Mouse (Mus musculus) testis, adult 2 months (tissue): Measurements from ENCODE around the gene Sacm1l. TPM values are rescaled to one million over a fixed set of nuclear protein-coding genes. Genes with fewer than 3 reads are reported as not detected.
A peak's percentile ranks its signal among the peaks of the same experiment; 100 is the strongest.

Experiments
- H3K27ac ChIP-seq: fragments of 200-500 bp; 2 replicates; pipeline ENCODE4 v1.5.1; 2012; ENCODE audit warnings: low read depth, low read length; ENCODE audit not compliant: control insufficient read depth, insufficient read depth
- H3K27me3 ChIP-seq: fragments of 200-500 bp; 2 replicates; pipeline ENCODE4 v1.6.1; 2012; ENCODE audit warnings: mild to moderate bottlenecking, low read length, moderate library complexity; ENCODE audit not compliant: control insufficient read depth, insufficient read depth
- H3K36me3 ChIP-seq: fragments of 200-500 bp; 2 replicates; pipeline ENCODE4 v1.6.1; 2012; ENCODE audit warnings: mild to moderate bottlenecking, low read length; ENCODE audit not compliant: control insufficient read depth, insufficient read depth
- H3K4me1 ChIP-seq: fragments of 200-500 bp; 2 replicates; pipeline ENCODE4 v1.6.1; 2012; ENCODE audit warnings: low read length; ENCODE audit not compliant: control insufficient read depth, insufficient read depth
- H3K4me3 ChIP-seq: fragments of 200-500 bp; 2 replicates; pipeline ENCODE4 v1.5.1; 2012; ENCODE audit warnings: low read depth, mild to moderate bottlenecking, low read length, moderate library complexity, mixed read lengths; ENCODE audit not compliant: control insufficient read depth
- CTCF ChIP-seq: fragments of 200-500 bp; IDR thresholded peaks from 2 replicates; pipeline ENCODE4 v1.5.1; 2012; ENCODE audit warnings: low read depth, mild to moderate bottlenecking, inconsistent platforms, low read length, moderate library complexity; ENCODE audit not compliant: control insufficient read depth, insufficient read depth, insufficient replicate concordance
- POLR2A ChIP-seq: fragments of 200-500 bp; IDR thresholded peaks from 2 replicates; pipeline ENCODE4 v1.6.1; 2012; ENCODE audit warnings: low read depth, mild to moderate bottlenecking, inconsistent platforms, low read length, moderate library complexity; ENCODE audit not compliant: control insufficient read depth
- polyA plus RNA-seq: library from polyadenylated mRNA; depleted of rRNA; stranded (reverse); fragments of >200 nt; gene quantifications from 2 replicates; pipeline ENCODE4 v1.2.3, GENCODE M21; 2012

Gene Sacm1l
- polyA plus RNA-seq, 1 experiment, result 5.1 TPM

DNA sequence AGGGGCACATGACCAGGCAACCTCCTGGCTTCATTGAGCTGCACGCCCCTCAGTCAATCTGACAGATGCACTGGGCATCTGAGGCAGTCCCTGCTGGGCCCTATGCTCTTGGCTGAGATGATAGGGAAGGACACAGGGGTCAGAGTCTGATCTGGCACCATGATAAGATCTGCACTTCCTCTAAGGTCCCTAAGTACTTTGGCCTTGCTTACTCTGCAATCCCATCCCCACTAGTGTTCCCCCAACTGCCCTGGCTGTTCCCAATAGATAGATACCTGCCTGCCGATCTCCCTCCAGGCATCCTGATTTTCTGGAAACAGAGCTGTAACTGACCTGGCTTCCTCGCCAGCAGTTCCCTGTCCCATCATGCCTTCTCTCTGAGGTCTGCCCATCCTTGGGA is 42.9 kb upstream of the Sacm1l start:
- H3K27me3 ChIP-seq, result no peaks in the 10 kb centered on the region
- H3K27ac ChIP-seq, result no peak overlapping the region
- no peak for TF ChIP-seq POLR2A
- TF ChIP-seq CTCF, result no peak
- no peaks in the 10 kb centered on the region; the same call in 1 of the 2 replicates for H3K4me1 ChIP-seq
- no peaks in the 10 kb centered on the region for H3K36me3 ChIP-seq
- H3K4me3 ChIP-seq, result no peak overlapping the region

DNA sequence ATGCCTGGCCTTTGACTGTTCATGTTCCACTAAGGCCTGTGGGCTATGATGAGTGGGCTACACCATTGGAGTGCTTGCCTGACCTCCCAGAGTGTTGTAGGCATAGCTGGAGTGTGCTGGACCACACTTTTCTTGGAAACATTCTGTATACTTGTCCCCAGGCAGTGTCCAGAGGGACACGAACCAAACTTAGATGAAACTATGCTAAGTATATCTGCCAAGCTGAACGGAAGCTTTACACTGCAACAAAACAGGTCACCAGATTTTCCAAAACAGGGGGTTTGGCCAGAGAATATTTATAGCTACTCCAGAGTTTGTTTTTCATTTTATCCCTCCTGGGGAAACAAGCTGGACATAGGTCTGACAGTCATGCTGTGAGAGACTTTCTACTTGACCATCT is 40.5 kb upstream of the Sacm1l start:
- TF ChIP-seq CTCF (no peak), POLR2A (no peak)
- Histone ChIP-seq H3K4me3 (no peak overlapping the region), H3K27ac (no peak overlapping the region), H3K27me3 (no peaks in the 10 kb centered on the region), H3K36me3 (no peaks in the 10 kb centered on the region), H3K4me1 (no peaks in the 10 kb centered on the region; the same call in 1 of the 2 replicates)

DNA sequence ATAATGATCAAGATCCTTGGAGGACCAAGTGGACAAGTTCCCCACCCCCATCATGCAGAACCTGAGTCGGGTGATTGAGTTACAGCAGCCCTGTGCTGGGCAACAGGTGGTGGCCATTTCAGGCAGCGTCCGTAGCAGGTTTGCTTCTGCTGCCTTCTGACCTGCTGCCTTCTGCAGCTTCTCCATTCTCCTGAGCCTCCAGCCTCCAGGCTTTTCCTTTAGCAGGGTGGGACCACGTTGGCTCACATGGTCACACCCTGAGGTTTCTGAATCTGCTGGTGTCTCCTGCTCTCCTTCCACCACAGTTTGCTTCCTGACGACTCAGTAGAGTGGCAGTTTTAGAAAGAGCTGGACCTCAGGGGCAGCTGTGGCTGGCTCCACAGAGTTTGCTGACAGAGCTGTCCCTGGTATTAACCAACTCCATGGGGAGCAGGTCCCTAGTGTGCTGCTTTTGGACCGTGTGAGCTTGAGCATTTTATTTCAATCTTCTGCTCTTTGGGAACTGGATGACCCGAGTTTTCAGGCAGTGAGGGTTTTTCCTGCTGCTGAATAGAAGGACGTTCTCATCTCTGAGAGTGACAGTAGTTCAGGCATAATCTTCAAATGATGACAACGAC is 39.7 kb upstream of the Sacm1l start:
- no peaks in the 10 kb centered on the region for H3K27me3 ChIP-seq
- no peak overlapping the region for H3K4me3 ChIP-seq
- H3K4me1 ChIP-seq, result no peaks in the 10 kb centered on the region; the same call in 1 of the 2 replicates
- TF ChIP-seq CTCF (no peak), POLR2A (no peak)
- H3K36me3 ChIP-seq, result no peaks in the 10 kb centered on the region
- H3K27ac ChIP-seq, result no peak overlapping the region

DNA sequence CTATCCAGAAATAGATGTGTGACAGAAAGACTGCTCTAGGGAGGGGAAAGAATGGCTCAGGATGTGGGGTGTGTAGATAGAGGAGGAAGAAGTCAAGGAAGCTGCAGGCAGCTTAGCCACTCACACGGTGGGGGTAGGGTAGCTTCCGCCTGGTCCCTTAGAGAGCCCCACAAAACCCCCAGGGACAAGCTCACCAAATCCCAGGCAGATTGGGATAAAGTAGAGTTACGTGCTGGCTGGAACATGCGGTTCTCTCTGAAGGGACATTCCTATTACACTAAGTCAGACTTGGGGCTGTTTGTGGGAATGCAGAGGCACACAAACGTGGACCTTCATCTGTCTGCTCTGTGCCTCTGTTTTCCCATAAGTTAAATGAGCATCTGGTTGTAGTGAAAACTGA is 38.6 kb upstream of the Sacm1l start:
- Histone ChIP-seq H3K4me3 (no peak overlapping the region), H3K27me3 (no peaks in the 10 kb centered on the region), H3K36me3 (no peaks in the 10 kb centered on the region), H3K27ac (0 out of 2 replicates have a peak overlapping the region, but pooled peaks have one; percentile 22), H3K4me1 (no peaks in the 10 kb centered on the region; the same call in 1 of the 2 replicates)
- TF ChIP-seq POLR2A (no peak), CTCF (no peak)

DNA sequence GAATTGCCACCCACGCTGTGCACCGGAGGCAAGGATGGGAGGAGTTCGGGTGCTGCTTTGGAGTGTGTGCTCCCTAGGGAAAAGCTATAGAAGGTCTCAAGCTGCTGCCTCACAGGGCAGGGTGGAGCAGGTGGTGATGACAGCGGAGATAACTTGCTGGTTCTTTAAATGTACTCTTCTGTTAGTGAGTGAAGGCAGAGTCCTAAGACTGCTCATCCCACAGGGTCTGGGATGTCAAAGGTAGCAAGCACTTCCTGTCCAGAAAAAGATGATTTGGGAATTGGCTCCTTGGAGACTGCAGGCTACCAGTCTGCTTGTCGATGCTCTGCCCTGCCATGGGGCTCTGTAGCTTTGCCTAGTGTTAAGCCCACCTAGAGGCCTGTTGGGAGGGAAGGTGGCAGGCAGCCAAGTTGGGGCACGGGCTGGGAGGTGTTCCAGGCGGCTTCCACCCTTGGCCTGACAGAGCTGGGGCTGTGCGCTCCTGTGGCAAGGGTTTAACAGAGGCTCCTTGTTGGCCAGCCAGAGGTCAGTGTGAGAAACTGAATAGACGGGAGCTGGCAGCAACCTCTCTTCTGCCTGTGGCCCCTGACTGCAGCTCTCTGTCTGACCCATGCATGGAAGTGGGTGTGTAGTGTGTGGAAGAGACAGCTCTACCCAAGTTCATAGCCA is 37.5 kb upstream of the Sacm1l start:
- Histone ChIP-seq H3K27ac (no peak overlapping the region), H3K4me1 (peaks cover 3% of the 10 kb centered on the region), H3K36me3 (no peaks in the 10 kb centered on the region), H3K27me3 (no peaks in the 10 kb centered on the region), H3K4me3 (no peak overlapping the region)
- TF ChIP-seq CTCF (no peak), POLR2A (no peak)

DNA sequence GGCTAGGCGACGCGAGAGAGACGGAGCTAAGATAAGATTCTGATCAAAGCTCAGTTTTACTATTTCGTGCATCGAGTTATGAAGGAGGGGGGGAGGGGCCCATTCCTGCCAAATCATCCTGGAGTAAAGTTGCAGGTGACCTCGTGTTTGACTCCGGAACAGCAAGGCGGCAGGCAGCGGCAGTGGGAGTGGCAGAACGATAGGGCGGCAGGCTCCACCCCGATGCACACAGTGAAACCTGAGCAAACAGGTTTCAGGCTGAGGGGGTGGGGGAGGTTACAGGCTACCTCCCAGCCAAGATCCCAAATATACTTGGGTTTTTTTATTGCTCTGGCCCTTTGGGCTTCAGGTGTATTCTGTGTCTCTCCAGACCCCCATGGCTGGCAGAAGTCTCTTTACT is 32.9 kb upstream of the Sacm1l start:
- Histone ChIP-seq H3K4me3 (no peak overlapping the region; the same call in 1 of the 2 replicates), H3K27me3 (no peaks in the 10 kb centered on the region), H3K36me3 (no peaks in the 10 kb centered on the region), H3K4me1 (peaks cover 3% of the 10 kb centered on the region; the same call in 1 of the 2 replicates), H3K27ac (no peak overlapping the region)
- no peak for TF ChIP-seq POLR2A
- TF ChIP-seq CTCF, result no peak

DNA sequence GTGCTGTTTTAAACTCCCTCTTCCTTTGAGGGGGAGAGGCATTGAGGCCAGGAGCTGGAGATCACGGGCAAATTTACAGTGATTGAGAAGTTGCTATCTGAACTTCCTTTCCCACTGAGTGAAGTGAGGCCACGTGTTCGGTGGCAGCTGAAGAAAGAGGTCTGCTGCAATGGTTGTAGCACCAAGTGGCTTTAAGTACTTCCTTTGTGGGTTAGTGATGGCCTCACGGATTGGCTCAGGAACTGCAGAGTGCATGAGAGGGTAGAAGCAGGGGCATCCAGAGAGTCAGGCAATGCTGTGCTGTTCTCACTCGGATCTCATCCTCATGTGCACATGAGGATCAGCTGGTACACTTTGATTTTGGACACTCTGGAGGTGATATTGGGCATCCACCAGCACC is 31.7 kb upstream of the Sacm1l start:
- Histone ChIP-seq H3K4me3 (no peak overlapping the region), H3K27ac (no peak overlapping the region), H3K27me3 (no peaks in the 10 kb centered on the region), H3K4me1 (peaks cover 3% of the 10 kb centered on the region; the same call in 1 of the 2 replicates), H3K36me3 (no peaks in the 10 kb centered on the region)
- TF ChIP-seq POLR2A, result no peak
- TF ChIP-seq CTCF, result no peak

DNA sequence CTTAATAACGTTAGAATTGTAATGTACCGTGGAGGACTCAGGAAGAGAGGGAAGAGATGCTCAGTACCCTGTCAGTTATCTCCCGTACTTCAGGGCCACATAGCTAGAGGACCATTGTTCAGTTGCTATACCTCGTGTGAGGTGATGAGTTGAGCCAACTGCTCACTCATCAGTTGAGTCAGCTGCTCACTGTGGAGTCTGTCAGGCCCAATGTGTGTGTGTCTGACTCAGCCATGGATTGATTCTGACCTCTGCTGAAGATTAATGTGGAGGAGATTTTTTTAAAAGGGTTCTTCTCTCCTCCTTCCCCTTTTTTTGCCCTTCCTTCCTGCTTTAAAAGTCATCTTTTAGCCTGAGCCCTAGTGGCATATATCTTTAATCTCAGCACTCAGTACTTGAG is 29.1 kb upstream of the Sacm1l start:
- Histone ChIP-seq H3K4me3 (no peak overlapping the region), H3K27ac (no peak overlapping the region), H3K27me3 (no peaks in the 10 kb centered on the region), H3K36me3 (no peaks in the 10 kb centered on the region), H3K4me1 (peaks cover 3% of the 10 kb centered on the region; the same call in 1 of the 2 replicates)
- TF ChIP-seq CTCF (no peak), POLR2A (no peak)
